Mouse (Mus musculus) spleen, adult 2 months (tissue): ENCODE results near the gene Ccdc151. TPM values are rescaled to one million over a fixed set of nuclear protein-coding genes. Genes with fewer than 3 reads are reported as not detected.

Experiments
- DNase-seq, 2 experiments: peaks; one replicate each; pipeline versions ENCODE4 v3.0.0 to v3.0.0-alpha.2; 2012 to 2021; ENCODE audit warnings: low spot score in 2 of 2, low read depth in 1 of 2
- H3K27ac ChIP-seq: fragments of 200-500 bp; 2 replicates; pipeline ENCODE4 v1.5.1; 2012; ENCODE audit warnings: low read length, inconsistent platforms; ENCODE audit not compliant: insufficient read depth
- H3K27me3 ChIP-seq: fragments of 200-500 bp; 2 replicates; pipeline ENCODE4 v1.6.1; 2012; ENCODE audit warnings: mild to moderate bottlenecking, moderate library complexity, low read length, inconsistent platforms; ENCODE audit not compliant: control insufficient read depth, insufficient read depth
- H3K36me3 ChIP-seq: fragments of 200-500 bp; 2 replicates; pipeline ENCODE4 v1.6.1; 2012; ENCODE audit warnings: mild to moderate bottlenecking, low read length, inconsistent platforms; ENCODE audit not compliant: control insufficient read depth, insufficient read depth
- H3K4me1 ChIP-seq: fragments of 200-500 bp; 2 replicates; pipeline ENCODE4 v1.6.1; 2011; ENCODE audit warnings: inconsistent platforms; ENCODE audit not compliant: control insufficient read depth, insufficient read depth, insufficient read length
- H3K4me3 ChIP-seq: fragments of 200-500 bp; 2 replicates; pipeline ENCODE4 v1.5.1; 2011; ENCODE audit warnings: mild to moderate bottlenecking, inconsistent platforms; ENCODE audit not compliant: insufficient read depth, insufficient read length; ENCODE audit errors: extremely low read depth
- CTCF ChIP-seq: fragments of 200-500 bp; IDR thresholded peaks from 2 replicates; pipeline ENCODE4 v1.5.1; 2011; ENCODE audit warnings: mild to moderate bottlenecking, inconsistent platforms; ENCODE audit not compliant: insufficient read depth, insufficient read length, insufficient replicate concordance; ENCODE audit errors: extremely low read depth
- POLR2A ChIP-seq: fragments of 200-500 bp; IDR thresholded peaks from 2 replicates; pipeline ENCODE4 v1.6.1; 2011; ENCODE audit warnings: low read depth, low read length, inconsistent platforms
- WGBS: fragments of 180-500 bp; shearing (Covaris S2); methylation state at CpG from one replicate; pipeline ENCODE4 v1.1.7; 2018; 5-methylcytosine and 5-hydroxymethylcytosine counted together
- polyA plus RNA-seq: library from polyadenylated mRNA; depleted of rRNA; stranded (reverse); fragments of >200 nt; gene quantifications from 2 replicates; pipeline ENCODE4 v1.2.3, GENCODE M21; 2012; rRNA removed

Ccdc151 gene
- polyA plus RNA-seq: 0.12 TPM in 1 of 2 replicates, not detected in the other

- Histone ChIP-seq H3K4me3 (peak within 1 kb of the TSS; percentile 75), H3K36me3 (peaks cover 7% of the 10 kb centered on the region), H3K27ac (peak within 1 kb of the TSS; percentile 57; the same call in 1 of the 2 replicates), H3K27me3 (no peaks in the 10 kb centered on the region), H3K4me1 (peaks cover 6% of the 10 kb centered on the region; the same call in 1 of the 2 replicates)
- TF ChIP-seq POLR2A: peak; percentile 59
- no peak for TF ChIP-seq CTCF
- DNase-seq: peak; percentile 99
- 8% methylated on average over 57 of the region's 57 CpGs for WGBS
These were observed at the start of gene Ccdc151, which contains the start of gene Prkcsh for GRCm38 (mm10) chr9:22002194-22003162. Gene Ccdc151, minus strand, starts transcription at chr9:22002634. Gene Prkcsh, plus strand, starts transcription at chr9:22002806.

GRCm38 (mm10) chr9:22051958-22052254 is 49.5 kb upstream of the Ccdc151 start, which contains the start of gene Elavl3:
Gene Elavl3, minus strand, starts transcription at chr9:22052023.
- Histone ChIP-seq H3K27me3 (peaks cover 23% of the 10 kb centered on the region), H3K27ac (no peak within 1 kb of the TSS), H3K36me3 (0 out of 2 replicates have a peak, but pooled peaks cover under 1% of the 10 kb centered on the region), H3K4me1 (peaks cover 16% of the 10 kb centered on the region), H3K4me3 (peak within 1 kb of the TSS; percentile 5; the same call in 1 of the 2 replicates)
- DNase-seq: no peak
- no peak for TF ChIP-seq POLR2A
- no peak for TF ChIP-seq CTCF
- WGBS: 5% methylated on average over 26 of the region's 28 CpGs

GRCm38 (mm10) chr9:22051161-22051957 is 48.9 kb upstream of the Ccdc151 start:
- Histone ChIP-seq H3K4me1 (peaks cover 16% of the 10 kb centered on the region), H3K4me3 (peak overlapping the region; percentile 5; the same call in 1 of the 2 replicates), H3K36me3 (no peaks in the 10 kb centered on the region), H3K27ac (no peak overlapping the region), H3K27me3 (peaks cover 23% of the 10 kb centered on the region)
- no peak for DNase-seq
- WGBS: 4% methylated on average over 63 of the region's 67 CpGs
- TF ChIP-seq CTCF: no peak
- TF ChIP-seq POLR2A: no peak

DNA sequence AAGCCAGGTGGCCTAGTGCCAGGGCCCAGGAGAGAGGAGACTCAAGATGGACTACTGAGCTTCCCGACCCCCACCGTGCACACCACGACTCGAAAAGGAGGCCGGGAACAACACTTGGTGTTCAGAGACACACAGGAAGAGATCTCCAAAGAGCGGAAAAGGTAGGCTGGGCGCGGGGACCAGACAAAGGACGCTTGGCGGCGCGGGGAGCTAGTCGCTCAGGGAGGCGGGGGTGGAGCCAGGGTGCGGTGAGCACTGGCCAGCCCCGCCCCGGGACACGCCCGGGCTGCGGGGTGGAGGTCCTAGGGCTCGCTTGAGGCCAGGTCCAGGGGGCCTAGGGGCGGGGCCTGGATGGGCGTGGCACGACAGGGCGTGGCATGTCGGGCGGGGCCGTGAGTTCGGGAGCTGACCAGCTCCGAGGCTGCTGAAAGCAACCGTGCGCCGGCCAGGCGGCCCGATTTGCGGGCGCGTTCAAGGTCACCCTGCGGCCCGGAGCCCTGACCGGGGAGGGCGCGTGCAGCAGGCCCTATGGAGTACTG is 48.0 kb upstream of the Ccdc151 start:
- Histone ChIP-seq H3K4me3 (no peak overlapping the region), H3K27ac (no peak overlapping the region), H3K27me3 (peaks cover 23% of the 10 kb centered on the region), H3K36me3 (no peaks in the 10 kb centered on the region), H3K4me1 (peaks cover 16% of the 10 kb centered on the region)
- 3% methylated on average over 41 of the region's 43 CpGs for WGBS
- no peak for DNase-seq
- TF ChIP-seq POLR2A: no peak
- no peak for TF ChIP-seq CTCF

- 67% methylated on average over 4 of the region's 4 CpGs for WGBS
- no peak overlapping the region for H3K4me3 ChIP-seq
- DNase-seq: no peak
- no peak overlapping the region for H3K27ac ChIP-seq
- no peak for TF ChIP-seq CTCF
- no peak for TF ChIP-seq POLR2A
- H3K4me1 ChIP-seq: peaks cover 16% of the 10 kb centered on the region
- H3K27me3 ChIP-seq: peaks cover 23% of the 10 kb centered on the region
- H3K36me3 ChIP-seq: no peaks in the 10 kb centered on the region
These were observed 47.4 kb upstream of the Ccdc151 start for GRCm38 (mm10) chr9:22049721-22050270.

DNA sequence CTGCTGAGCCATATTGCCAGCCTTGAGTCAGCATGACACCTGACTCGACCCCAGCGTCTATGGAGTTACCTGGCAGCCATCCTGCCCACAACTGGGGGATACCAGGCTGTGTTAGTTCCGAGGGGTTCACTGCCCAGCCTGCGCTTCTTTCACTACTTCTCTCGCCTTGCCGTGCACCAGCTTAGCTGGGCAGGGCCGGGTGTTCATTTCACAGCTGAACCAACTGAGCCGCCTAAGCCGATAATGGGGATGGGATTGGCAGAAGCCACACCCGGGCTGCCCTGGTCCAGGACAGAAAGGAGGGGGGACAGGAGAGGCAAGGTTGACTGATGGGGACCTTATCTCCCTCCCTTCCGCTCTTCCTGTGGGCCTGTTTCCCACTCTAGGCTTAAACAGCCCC is 46.9 kb upstream of the Ccdc151 start:
- WGBS: 78% methylated on average over 11 of the region's 11 CpGs
- H3K27me3 ChIP-seq: peaks cover 21% of the 10 kb centered on the region
- TF ChIP-seq POLR2A (no peak), CTCF (no peak)

More for the DNA sequence above, 46.9 kb upstream of the Ccdc151 start:
- H3K27ac ChIP-seq: no peak overlapping the region
- H3K4me3 ChIP-seq: no peak overlapping the region
- DNase-seq: no peak
- no peaks in the 10 kb centered on the region for H3K36me3 ChIP-seq
- peaks cover 11% of the 10 kb centered on the region for H3K4me1 ChIP-seq
